Comparison of ENCODE assay signal across 20 mouse cellular contexts in the genomic region with DNA sequence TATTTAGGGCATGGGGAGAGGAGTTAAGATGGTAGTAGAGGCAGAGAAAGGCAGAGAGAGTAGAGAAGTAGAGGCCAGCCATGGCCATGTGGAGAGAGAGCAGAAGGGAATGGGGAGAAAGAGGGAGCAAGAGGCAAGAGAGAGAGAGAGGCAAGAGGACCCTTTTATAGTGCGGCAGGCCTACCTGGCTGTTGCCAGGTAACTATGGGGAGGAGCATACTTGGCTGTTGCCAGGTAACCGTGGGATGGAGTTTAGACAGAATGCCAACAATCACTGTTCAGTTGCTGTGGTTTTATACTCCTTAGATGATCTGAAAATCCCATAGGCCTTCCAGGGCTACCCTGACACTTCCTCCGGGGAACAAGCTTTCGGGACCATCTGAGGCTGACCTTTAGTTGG.
"Had no signal": no experiment of that assay in that cellular context is flagged by ENCODE, and none has a peak within 500 bp of the region (broad histone marks: within the 10 kb centered on the region; RNA-seq: fewer than 3 reads in every experiment).

No protein-coding gene starts in this region.

- H3K4me3 ChIP-seq: gastrocnemius, adult 2 months; heart, embryonic 10.5 days; heart, embryonic 12.5 days; hindbrain, embryonic 13.5 days; intestine, embryonic 15.5 days; layer of hippocampus, adult 2 months; left cerebral cortex, adult 2 months; limb, embryonic 10.5 days; limb, embryonic 12.5 days had no signal

- ATAC-seq: inflammation-experienced regulatory T-cells, adult 6 months; intestine, embryonic 15.5 days; intestine, postnatal 0 days had no signal

- H3K4me1 ChIP-seq: heart, embryonic 10.5 days; heart, embryonic 12.5 days; intestine, embryonic 15.5 days; limb, embryonic 10.5 days; limb, embryonic 12.5 days had no signal

- DNase-seq: heart, adult 18-20 months; heart, postnatal 10 days; heart, postnatal 4 days; kidney, adult 18-20 months; kidney, adult 8-10 months; kidney, postnatal 10 days; kidney, postnatal 25 days; kidney, postnatal 4 days; liver had no signal

- H3K27me3 ChIP-seq: heart, embryonic 12.5 days; hindbrain, embryonic 13.5 days; intestine, embryonic 15.5 days; limb, embryonic 12.5 days had no signal

- H3K9me3 ChIP-seq: heart, embryonic 10.5 days; heart, embryonic 12.5 days; hindbrain, embryonic 13.5 days; intestine, embryonic 15.5 days; limb, embryonic 10.5 days; limb, embryonic 12.5 days had no signal

- H3K27ac ChIP-seq: gastrocnemius, adult 2 months; heart, embryonic 10.5 days; hindbrain, embryonic 13.5 days; intestine, embryonic 15.5 days; layer of hippocampus, adult 2 months; left cerebral cortex, adult 2 months; limb, embryonic 10.5 days; limb, embryonic 12.5 days had no signal

- H3K4me2 ChIP-seq: heart, embryonic 12.5 days; hindbrain, embryonic 13.5 days; intestine, embryonic 15.5 days; limb, embryonic 12.5 days had no signal

- H3K36me3 ChIP-seq: heart, embryonic 10.5 days; heart, embryonic 12.5 days; hindbrain, embryonic 13.5 days; intestine, embryonic 15.5 days; limb, embryonic 10.5 days; limb, embryonic 12.5 days had no signal

- H3K9ac ChIP-seq: heart, embryonic 12.5 days; hindbrain, embryonic 13.5 days; intestine, embryonic 15.5 days; limb, embryonic 12.5 days had no signal
